Mouse (Mus musculus) MEL (cell line): ENCODE results near the gene Nfyb. TPM values are rescaled to one million over a fixed set of nuclear protein-coding genes. Genes with fewer than 3 reads are reported as not detected.

Source experiments
- DNase-seq: peaks from one replicate; pipeline ENCODE4 v3.0.0; 2011; ENCODE audit warnings: low read depth, low spot score
- H3K27ac ChIP-seq: 2 replicates; pipeline ENCODE4 v1.5.1; 2012; ENCODE audit warnings: low read depth, mild to moderate bottlenecking, control low read depth, low read length, moderate library complexity; ENCODE audit not compliant: control insufficient read depth
- H3K27me3 ChIP-seq, 2 experiments: fragments of 150-350 bp in 1 of 2; sonication (generic) in 1 of 2; 2 replicates each; pipeline ENCODE4 v1.6.1; 2012; ENCODE audit warnings: low read length in 2 of 2, mild to moderate bottlenecking in 2 of 2, improper control_type of control experiment in 1 of 2, moderate library complexity in 1 of 2; ENCODE audit not compliant: insufficient read depth in 2 of 2, control insufficient read depth in 1 of 2
- H3K36me3 ChIP-seq, 2 experiments: 2 replicates each; pipeline ENCODE4 v1.6.1; 2012 to 2014; ENCODE audit warnings: low read length in 2 of 2, improper control_type of control experiment in 1 of 2, inconsistent platforms in 1 of 2, mild to moderate bottlenecking in 1 of 2; ENCODE audit not compliant: insufficient read depth in 2 of 2, control insufficient read depth in 1 of 2
- H3K4me1 ChIP-seq, 2 experiments: fragments of 150-350 bp in 1 of 2; sonication (generic) in 1 of 2; 2 replicates each; pipeline ENCODE4 v1.6.1; 2012; ENCODE audit warnings: low read length in 2 of 2, improper control_type of control experiment in 1 of 2, mild to moderate bottlenecking in 1 of 2; ENCODE audit not compliant: insufficient read depth in 2 of 2, control insufficient read depth in 1 of 2
- H3K4me3 ChIP-seq, 2 experiments: fragments of 150-350 bp in 1 of 2; sonication (generic) in 1 of 2; 2 replicates each; pipeline ENCODE4 v1.5.1; 2012; ENCODE audit warnings: low read depth in 2 of 2, low read length in 2 of 2, mild to moderate bottlenecking in 2 of 2, moderate library complexity in 2 of 2, control low read depth in 1 of 2, improper control_type of control experiment in 1 of 2; ENCODE audit not compliant: control insufficient read depth in 1 of 2, insufficient read depth in 1 of 2
- H3K79me2 ChIP-seq: 2 replicates; pipeline ENCODE4 v1.6.1; 2012; ENCODE audit warnings: mild to moderate bottlenecking, low read length, moderate library complexity; ENCODE audit not compliant: control insufficient read depth, poor library complexity, insufficient read depth
- H3K9ac ChIP-seq: 2 replicates; pipeline ENCODE4 v1.6.1; 2012; ENCODE audit warnings: low read depth, mild to moderate bottlenecking, control low read depth, low read length, moderate library complexity; ENCODE audit not compliant: control insufficient read depth, poor library complexity, severe bottlenecking
- H3K9me3 ChIP-seq: fragments of 150-350 bp; sonication (generic); replicated peaks from 2 replicates; pipeline ENCODE4 v1.6.1; 2012; ENCODE audit warnings: mild to moderate bottlenecking, low read length, improper control_type of control experiment, moderate library complexity; ENCODE audit not compliant: insufficient read depth
- CHD1 ChIP-seq: IDR thresholded peaks from 2 replicates; pipeline ENCODE4 v1.6.1; 2012; ENCODE audit warnings: low read depth, mild to moderate bottlenecking, inconsistent platforms, low read length, improper control_type of control experiment
- CTCF ChIP-seq, 3 experiments: IDR thresholded peaks in 2 of 3; conservative IDR thresholded peaks in 1 of 3; 2 replicates each; pipeline ENCODE4 v1.5.1; 2011 to 2012; ENCODE audit warnings: low read length in 3 of 3, low read depth in 2 of 3, mild to moderate bottlenecking in 2 of 3, improper control_type of control experiment in 1 of 3, inconsistent platforms in 1 of 3, mixed read lengths in 1 of 3, moderate library complexity in 1 of 3; ENCODE audit not compliant: control insufficient read depth in 1 of 3, insufficient read depth in 1 of 3, poor library complexity in 1 of 3, severe bottlenecking in 1 of 3
- ETS1 ChIP-seq: IDR thresholded peaks from 2 replicates; pipeline ENCODE4 v1.6.1; 2012; ENCODE audit warnings: low read depth, mild to moderate bottlenecking, inconsistent platforms, low read length, improper control_type of control experiment, moderate library complexity
- GABPA ChIP-seq: IDR thresholded peaks from 2 replicates; pipeline ENCODE4 v1.6.1; 2012; ENCODE audit warnings: low read depth, mild to moderate bottlenecking, inconsistent platforms, low read length, improper control_type of control experiment, moderate library complexity
- GATA1 ChIP-seq: IDR thresholded peaks from 2 replicates; pipeline ENCODE4 v1.6.1; 2011; ENCODE audit warnings: low read depth, low read length, improper control_type of control experiment
- HCFC1 ChIP-seq: IDR thresholded peaks from 2 replicates; pipeline ENCODE4 v1.6.1; 2012; ENCODE audit warnings: low read depth, mild to moderate bottlenecking, inconsistent platforms, low read length, improper control_type of control experiment, moderate library complexity
- JUND ChIP-seq: IDR thresholded peaks from 2 replicates; pipeline ENCODE4 v1.6.1; 2011; ENCODE audit warnings: low read depth, mild to moderate bottlenecking, improper control_type of control experiment, low read length
- MAFK ChIP-seq: IDR thresholded peaks from 2 replicates; pipeline ENCODE4 v1.6.1; 2011; ENCODE audit warnings: low read depth, mild to moderate bottlenecking, low read length, improper control_type of control experiment, borderline replicate concordance
- MAX ChIP-seq: IDR thresholded peaks from 2 replicates; pipeline ENCODE4 v1.6.1; 2011; ENCODE audit warnings: low read length, improper control_type of control experiment
- MAZ ChIP-seq: IDR thresholded peaks from 2 replicates; pipeline ENCODE4 v1.6.1; 2012; ENCODE audit warnings: low read depth, mild to moderate bottlenecking, inconsistent platforms, low read length, improper control_type of control experiment
- MEF2A ChIP-seq: IDR thresholded peaks from 2 replicates; pipeline ENCODE4 v1.6.1; 2014; ENCODE audit warnings: low read depth, mild to moderate bottlenecking, inconsistent platforms, low read length, improper control_type of control experiment; ENCODE audit not compliant: poor library complexity, insufficient replicate concordance, severe bottlenecking; ENCODE audit errors: extremely low read depth
- MXI1 ChIP-seq: IDR thresholded peaks from 2 replicates; pipeline ENCODE4 v1.6.1; 2011; ENCODE audit warnings: mild to moderate bottlenecking, low read depth, low read length, improper control_type of control experiment
- MYB ChIP-seq: IDR thresholded peaks from 2 replicates; pipeline ENCODE4 v1.6.1; 2011; ENCODE audit warnings: mild to moderate bottlenecking, low read depth, low read length, improper control_type of control experiment
- NELFE ChIP-seq: IDR thresholded peaks from 2 replicates; pipeline ENCODE4 v1.6.1; 2011; ENCODE audit warnings: low read depth, low read length, improper control_type of control experiment
- POLR2AphosphoS2 ChIP-seq: IDR thresholded peaks from 2 replicates; pipeline ENCODE4 v1.6.1; 2011; ENCODE audit warnings: low read length, improper control_type of control experiment
- POLR2AphosphoS5 ChIP-seq: IDR thresholded peaks from 2 replicates; pipeline ENCODE4 v1.6.1; 2012; ENCODE audit warnings: low read depth, borderline replicate concordance, mild to moderate bottlenecking, inconsistent platforms, low read length, moderate library complexity, mixed read lengths
- RAD21 ChIP-seq: IDR thresholded peaks from 2 replicates; pipeline ENCODE4 v1.6.1; 2011; ENCODE audit warnings: mild to moderate bottlenecking, low read depth, low read length, improper control_type of control experiment
- RCOR1 ChIP-seq: IDR thresholded peaks from 2 replicates; pipeline ENCODE4 v1.6.1; 2012; ENCODE audit warnings: low read depth, mild to moderate bottlenecking, inconsistent platforms, low read length, improper control_type of control experiment
- TAL1 ChIP-seq: IDR thresholded peaks from 2 replicates; pipeline ENCODE4 v1.6.1; 2012; ENCODE audit warnings: mild to moderate bottlenecking, inconsistent platforms, low read length, moderate library complexity, mixed read lengths
- USF2 ChIP-seq, 2 experiments: IDR thresholded peaks; 2 replicates each; pipeline ENCODE4 v1.6.1; 2011 to 2012; ENCODE audit warnings: improper control_type of control experiment in 2 of 2, low read length in 2 of 2, borderline replicate concordance in 1 of 2, inconsistent platforms in 1 of 2, low read depth in 1 of 2, mild to moderate bottlenecking in 1 of 2; ENCODE audit not compliant: insufficient read depth in 1 of 2
- ZC3H11A ChIP-seq: IDR thresholded peaks from 2 replicates; pipeline ENCODE4 v1.6.1; 2012; ENCODE audit warnings: low read depth, mild to moderate bottlenecking, inconsistent platforms, low read length, improper control_type of control experiment
- ZKSCAN1 ChIP-seq: IDR thresholded peaks from 2 replicates; pipeline ENCODE4 v1.6.1; 2012; ENCODE audit warnings: low read depth, mild to moderate bottlenecking, inconsistent platforms, low read length, improper control_type of control experiment, moderate library complexity
- ZMIZ1 ChIP-seq: IDR thresholded peaks from 2 replicates; pipeline ENCODE4 v1.6.1; 2012; ENCODE audit warnings: low read depth, mild to moderate bottlenecking, inconsistent platforms, low read length, improper control_type of control experiment, moderate library complexity
- ZNF384 ChIP-seq: IDR thresholded peaks from 2 replicates; pipeline ENCODE4 v1.6.1; 2012; ENCODE audit warnings: low read depth, mild to moderate bottlenecking, inconsistent platforms, low read length, improper control_type of control experiment
- polyA plus RNA-seq, 2 experiments: library from polyadenylated mRNA; stranded (reverse) in 1 of 2; unstranded in 1 of 2; fragments of >175 nt in 1 of 2; fragments of >200 nt in 1 of 2; gene quantifications; 2 replicates each; pipeline versions ENCODE4 v1.2.1 to v1.2.4; 2012; ENCODE audit warnings: low replicate concordance in 2 of 2, low read depth in 1 of 2; ENCODE audit not compliant: insufficient read length in 2 of 2, insufficient read depth in 1 of 2, missing spikeins in 1 of 2
- total RNA-seq: library from RNA; depleted of rRNA; stranded (reverse); fragments of 300-350 nt; gene quantifications from 2 replicates; pipeline ENCODE4 v1.2.3, GENCODE M21; 2012

Gene Nfyb
- total and polyA plus RNA-seq, 3 experiments: 32.6 to 38.3 TPM; not detected in 1

- no peak overlapping the region for H3K27ac ChIP-seq
- DNase-seq: no peak
- no peaks in the 10 kb centered on the region for H3K36me3 ChIP-seq
- TF ChIP-seq ETS1 (no peak), MAFK (no peak), HCFC1 (no peak), ZMIZ1 (no peak), ZNF384 (no peak), NELFE (no peak), CHD1 (no peak), MYB (no peak), USF2 (IDR thresholded peaks at IDR 0.05; ENCODE audit: borderline replicate concordance in 1 of 2, insufficient read depth in 1 of 2, low read depth in 1 of 2, low read length in 2 of 2) (no peak), RAD21 (no peak), GABPA (no peak), ZKSCAN1 (no peak), GATA1 (no peak), TAL1 (no peak)
- H3K4me1 ChIP-seq: no peaks in the 10 kb centered on the region
- no peaks in the 10 kb centered on the region for H3K9me3 ChIP-seq
- no peak overlapping the region for H3K4me3 ChIP-seq
- H3K9ac ChIP-seq: no peak overlapping the region
- H3K27me3 ChIP-seq: no peaks in the 10 kb centered on the region
- H3K79me2 ChIP-seq: no peaks in the 10 kb centered on the region
Observed at GRCm38 (mm10) chr10:82770713-82771112, 6.8 kb upstream of the Nfyb start.

- Histone ChIP-seq H3K4me1 (peaks cover 2 to 6% of the 10 kb centered on the region in 2 experiments; a peak in 3 of 4 replicates), H3K27me3 (no peaks in the 10 kb centered on the region), H3K9ac (no peak overlapping the region), H3K9me3 (no peaks in the 10 kb centered on the region), H3K36me3 (peaks cover 0 to 4% of the 10 kb centered on the region in 2 experiments; a peak in 2 of 4 replicates), H3K27ac (no peak overlapping the region), H3K4me3 (no peak overlapping the region), H3K79me2 (no peaks in the 10 kb centered on the region; the same call in 1 of the 2 replicates)
- DNase-seq: no peak
- TF ChIP-seq CTCF (IDR thresholded peaks at IDR 0.05 in 2 of 3, conservative IDR thresholded peaks at IDR 0.05 in 1 of 3; ENCODE audit: control insufficient read depth in 1 of 3, insufficient read depth in 1 of 3, low read depth in 2 of 3, low read length in 3 of 3, poor library complexity in 1 of 3, severe bottlenecking in 1 of 3) (no peak), ZC3H11A (no peak), POLR2AphosphoS2 (no peak), RCOR1 (no peak), JUND (no peak), ZKSCAN1 (no peak), POLR2AphosphoS5 (no peak), MAX (no peak), MXI1 (no peak), MAZ (no peak), ZMIZ1 (no peak), ZNF384 (no peak), TAL1 (no peak), MEF2A (no peak)
Observed at GRCm38 (mm10) chr10:82768901-82769300, 5.0 kb upstream of the Nfyb start.
